Mouse (Mus musculus): Measurements from ENCODE around the gene Nmi. TPM values are rescaled to one million over a fixed set of nuclear protein-coding genes. Genes with fewer than 3 reads are reported as not detected.
"Not testable (repeated sequence)": the region's sequence is repeated elsewhere in the genome, so short reads cannot be mapped to it uniquely, and the experiment has no call there.

The Nmi gene
- polyA plus RNA-seq (2021): 19.1 TPM

- ATAC-seq (peak; percentile 54), DNase-seq (ENCODE audit: low read depth, low spot score) (no peak)
- no peak for TF ChIP-seq CTCF (IDR thresholded peaks at IDR 0.05)
- in situ Hi-C loops (cut with MboI; ENCODE audit: low pct_unique_long_range_greater_than_20kb): loop anchor here (10.0 kb wide), 1 partner anchor 101 kb away; the partner anchor contains the start of gene Rif1
- no peaks in the 10 kb centered on the region for H3K27me3 ChIP-seq
- CTCF ChIA-PET: interaction anchor here (0.9 to 1.9 kb wide), 2 partner anchors 10 to 38 kb away, joined by 3 to 8 read pairs; no protein-coding TSS in a partner anchor
- POLR2A ChIA-PET: interaction anchor here (0.6 kb wide), 1 partner anchor 125 kb away, joined by 5 read pairs; no protein-coding TSS in a partner anchor
Measured at GRCm38 (mm10) chr2:51973410-51973968, at the start of gene Nmi. Gene Nmi (minus strand): TSS chr2:51973494.

- POLR2A ChIA-PET: no interaction called here
- ATAC-seq (no peak), DNase-seq (ENCODE audit: low read depth, low spot score) (no peak)
- H3K27me3 ChIP-seq: no peaks in the 10 kb centered on the region
- no peak for TF ChIP-seq CTCF (IDR thresholded peaks at IDR 0.05)
- in situ Hi-C loops (cut with MboI; ENCODE audit: low pct_unique_long_range_greater_than_20kb): no loop called here
- CTCF ChIA-PET: no interaction called here
Measured at GRCm38 (mm10) chr2:52016361-52016760, 43.1 kb upstream of the Nmi start.

GRCm38 (mm10) chr2:52013306-52013820 lies 40.1 kb upstream of the Nmi start:
- POLR2A ChIA-PET: no interaction called here
- no peak for DNase-seq (ENCODE audit: low read depth, low spot score)

GRCm38 (mm10) chr2:52011820-52012219 lies 38.5 kb upstream of the Nmi start:
- POLR2A ChIA-PET; CTCF ChIA-PET; DNase-seq (ENCODE audit: low read depth, low spot score); ATAC-seq; H3K27me3 ChIP-seq; in situ Hi-C loops (cut with MboI; ENCODE audit: low pct_unique_long_range_greater_than_20kb): not testable (repeated sequence)

More at GRCm38 (mm10) chr2:52013306-52013820, 40.1 kb upstream of the Nmi start:
- ATAC-seq: no peak
- no peaks in the 10 kb centered on the region for H3K27me3 ChIP-seq
- CTCF ChIA-PET: no interaction called here
- TF ChIP-seq CTCF (IDR thresholded peaks at IDR 0.05): no peak
- in situ Hi-C loops (cut with MboI; ENCODE audit: low pct_unique_long_range_greater_than_20kb): no loop called here

GRCm38 (mm10) chr2:52006380-52006779 lies 33.1 kb upstream of the Nmi start:
- CTCF ChIA-PET: interaction anchor here (0.9 to 1.9 kb wide), 3 partner anchors 13 to 22 kb away, joined by 3 to 4 read pairs (median 3); no protein-coding TSS in a partner anchor
- in situ Hi-C loops (cut with MboI; ENCODE audit: low pct_unique_long_range_greater_than_20kb): no loop called here
- H3K27me3 ChIP-seq: no peaks in the 10 kb centered on the region
- TF ChIP-seq CTCF (IDR thresholded peaks at IDR 0.05): no peak
- POLR2A ChIA-PET: no interaction called here
- ATAC-seq (peak; percentile 58), DNase-seq (ENCODE audit: low read depth, low spot score) (no peak)

GRCm38 (mm10) chr2:52002299-52002698 lies 29.0 kb upstream of the Nmi start:
- ATAC-seq; POLR2A ChIA-PET; in situ Hi-C loops (cut with MboI; ENCODE audit: low pct_unique_long_range_greater_than_20kb); H3K27me3 ChIP-seq; DNase-seq (ENCODE audit: low read depth, low spot score): not testable (repeated sequence)
- CTCF ChIA-PET: interaction anchor here (0.9 kb wide), 1 partner anchor 12 kb away, joined by 3 read pairs; no protein-coding TSS in a partner anchor

- H3K27me3 ChIP-seq: no peaks in the 10 kb centered on the region
- in situ Hi-C loops (cut with MboI; ENCODE audit: low pct_unique_long_range_greater_than_20kb): no loop called here
- DNase-seq (ENCODE audit: low read depth, low spot score) (no peak), ATAC-seq (peak; percentile 74)
- no peak for TF ChIP-seq CTCF (IDR thresholded peaks at IDR 0.05)
- ChIA-PET POLR2A (no interaction called here), CTCF (interaction anchor here (0.9 kb wide), 1 partner anchor 11 kb away, joined by 3 read pairs; no protein-coding TSS in a partner anchor)
Measured at GRCm38 (mm10) chr2:52001521-52001920, 28.2 kb upstream of the Nmi start.

- in situ Hi-C loops (cut with MboI; ENCODE audit: low pct_unique_long_range_greater_than_20kb): loop anchor here (25.0 kb wide), 1 partner anchor 612 kb away; no protein-coding TSS in a partner anchor
- DNase-seq (ENCODE audit: low read depth, low spot score) (no peak), ATAC-seq (no peak)
- CTCF ChIA-PET: no interaction called here
- TF ChIP-seq CTCF (IDR thresholded peaks at IDR 0.05): no peak
- POLR2A ChIA-PET: no interaction called here
- H3K27me3 ChIP-seq: no peaks in the 10 kb centered on the region
Measured at GRCm38 (mm10) chr2:51999996-52000395, 26.7 kb upstream of the Nmi start.

GRCm38 (mm10) chr2:51991447-51991846 lies 18.2 kb upstream of the Nmi start:
- no peak for ATAC-seq
- CTCF ChIA-PET: no interaction called here
- no peak for TF ChIP-seq CTCF (IDR thresholded peaks at IDR 0.05)

GRCm38 (mm10) chr2:51989559-51989958 lies 16.3 kb upstream of the Nmi start:
- in situ Hi-C loops (cut with MboI; ENCODE audit: low pct_unique_long_range_greater_than_20kb): loop anchor here (25.0 kb wide), 1 partner anchor 623 kb away; no protein-coding TSS in a partner anchor

More at GRCm38 (mm10) chr2:51991447-51991846, 18.2 kb upstream of the Nmi start:
- in situ Hi-C loops (cut with MboI; ENCODE audit: low pct_unique_long_range_greater_than_20kb): loop anchor here (25.0 kb wide), 1 partner anchor 621 kb away; no protein-coding TSS in a partner anchor
- DNase-seq (ENCODE audit: low read depth, low spot score): no peak
- POLR2A ChIA-PET: interaction anchor here (0.7 kb wide), 1 partner anchor 1150 kb away, joined by 3 read pairs; no protein-coding TSS in a partner anchor
- H3K27me3 ChIP-seq: no peaks in the 10 kb centered on the region

GRCm38 (mm10) chr2:51986695-51987094 lies 13.4 kb upstream of the Nmi start:
- ChIA-PET POLR2A (no interaction called here), CTCF (interaction anchor here (1.6 kb wide), 1 partner anchor 111 kb away, joined by 3 read pairs; no protein-coding TSS in a partner anchor)
- DNase-seq (ENCODE audit: low read depth, low spot score) (no peak), ATAC-seq (no peak)
- in situ Hi-C loops (cut with MboI; ENCODE audit: low pct_unique_long_range_greater_than_20kb): loop anchor here (25.0 kb wide), 1 partner anchor 626 kb away; no protein-coding TSS in a partner anchor
- no peaks in the 10 kb centered on the region for H3K27me3 ChIP-seq
- TF ChIP-seq CTCF (IDR thresholded peaks at IDR 0.05): no peak

More at GRCm38 (mm10) chr2:51989559-51989958, 16.3 kb upstream of the Nmi start:
- POLR2A ChIA-PET: no interaction called here
- ATAC-seq (no peak), DNase-seq (ENCODE audit: low read depth, low spot score) (no peak)
- no peak for TF ChIP-seq CTCF (IDR thresholded peaks at IDR 0.05)
- H3K27me3 ChIP-seq: no peaks in the 10 kb centered on the region
- CTCF ChIA-PET: no interaction called here

Measured in Patski (cell line).